Comparison of ENCODE assay signal across 29 mouse cellular contexts in genomic region chr8:39227239-39227638, GRCm38 (mm10).
"Had no signal": no experiment of that assay in that cellular context is flagged by ENCODE, and none has a peak within 500 bp of the region (broad histone marks: within the 10 kb centered on the region; RNA-seq: fewer than 3 reads in every experiment).

No protein-coding gene starts in this region.

- H3K4me1 ChIP-seq: embryonic facial prominence, embryonic 10.5 days; embryonic facial prominence, embryonic 12.5 days; embryonic facial prominence, embryonic 13.5 days; embryonic facial prominence, embryonic 15.5 days; forebrain, embryonic 10.5 days; forebrain, embryonic 12.5 days; forebrain, embryonic 13.5 days; forebrain, embryonic 15.5 days had no signal

- H3K4me2 ChIP-seq: embryonic facial prominence, embryonic 12.5 days; embryonic facial prominence, embryonic 13.5 days; embryonic facial prominence, embryonic 15.5 days; forebrain, embryonic 12.5 days; forebrain, embryonic 13.5 days; forebrain, embryonic 15.5 days had no signal

- H3K9me3 ChIP-seq: embryonic facial prominence, embryonic 10.5 days; embryonic facial prominence, embryonic 12.5 days; embryonic facial prominence, embryonic 13.5 days; embryonic facial prominence, embryonic 15.5 days; forebrain, embryonic 10.5 days; forebrain, embryonic 12.5 days; forebrain, embryonic 13.5 days; forebrain, embryonic 15.5 days had no signal

- H3K36me3 ChIP-seq: embryonic facial prominence, embryonic 10.5 days; embryonic facial prominence, embryonic 12.5 days; embryonic facial prominence, embryonic 13.5 days; embryonic facial prominence, embryonic 15.5 days; forebrain, embryonic 10.5 days; forebrain, embryonic 12.5 days; forebrain, embryonic 15.5 days had no signal

- H3K9ac ChIP-seq: embryonic facial prominence, embryonic 12.5 days; embryonic facial prominence, embryonic 13.5 days; embryonic facial prominence, embryonic 15.5 days; forebrain, embryonic 12.5 days; forebrain, embryonic 13.5 days; forebrain, embryonic 15.5 days; forebrain, postnatal 0 days had no signal

- H3K27ac ChIP-seq: embryonic facial prominence, embryonic 10.5 days; embryonic facial prominence, embryonic 12.5 days; embryonic facial prominence, embryonic 13.5 days; embryonic facial prominence, embryonic 15.5 days; forebrain, embryonic 10.5 days; forebrain, embryonic 12.5 days; forebrain, embryonic 13.5 days; forebrain, embryonic 15.5 days; gastrocnemius, adult 2 months; heart, adult 2 months had no signal

- H3K4me3 ChIP-seq: embryonic facial prominence, embryonic 10.5 days; embryonic facial prominence, embryonic 12.5 days; embryonic facial prominence, embryonic 13.5 days; embryonic facial prominence, embryonic 15.5 days; erythroblast, embryonic 14.5 days; forebrain, embryonic 10.5 days; forebrain, embryonic 12.5 days; forebrain, embryonic 13.5 days; forebrain, embryonic 15.5 days; gastrocnemius, adult 2 months; heart, adult 2 months had no signal

- ATAC-seq: forebrain, embryonic 13.5 days; forebrain, embryonic 14.5 days; forebrain, embryonic 15.5 days; forebrain, embryonic 16.5 days; forebrain, postnatal 0 days had no signal

- H3K27me3 ChIP-seq: embryonic facial prominence, embryonic 12.5 days; embryonic facial prominence, embryonic 13.5 days; embryonic facial prominence, embryonic 15.5 days; forebrain, embryonic 12.5 days; forebrain, embryonic 13.5 days; forebrain, embryonic 15.5 days had no signal

- DNase-seq: cerebellum, adult 2 months; cerebellum, adult 8-10 months; cerebellum, adult 9-10 months; cerebellum, adult 9-11 months; cerebellum, postnatal 10 days; cerebellum, postnatal 14 days; cerebellum, postnatal 25 days; cerebellum, postnatal 36 days; embryo, embryonic 11 days; forebrain, postnatal 0 days; gastrocnemius, adult 2 months; gastrocnemius, postnatal 10 days; gastrocnemius, postnatal 14 days; gastrocnemius, postnatal 25 days; gastrocnemius, postnatal 36 days; heart, adult 11 months; heart, adult 18-20 months; heart, adult 2 months had no signal
